9 mouse cellular contexts compared by ENCODE assay signal in the genomic region with DNA sequence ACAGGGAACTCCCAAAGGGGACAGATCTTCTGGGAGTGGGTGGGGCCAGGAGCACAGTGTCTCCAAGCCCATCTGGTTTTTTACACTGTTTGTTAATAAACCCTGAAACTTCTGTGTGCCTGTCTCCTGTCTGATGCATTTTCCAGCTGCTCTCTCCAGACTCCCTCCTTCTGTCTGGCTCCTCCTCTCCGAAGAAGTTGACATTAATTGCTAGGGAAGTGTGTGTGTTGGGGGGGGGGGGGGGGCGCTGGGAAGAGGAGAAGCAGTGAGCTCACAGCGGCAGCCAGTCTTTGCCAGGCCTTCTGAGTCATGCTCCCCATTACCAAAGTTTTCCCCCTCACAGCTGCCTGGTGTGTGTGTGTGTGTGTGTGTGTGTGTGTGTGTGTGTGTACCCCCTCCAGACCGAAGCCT. TPM values are rescaled to one million over a fixed set of nuclear protein-coding genes. Genes with fewer than 3 reads are reported as not detected.
DNase-seq lines count a peak whose midpoint lies in the region; ATAC-seq and TF ChIP-seq lines count a peak whose summit lies in the region.
"Had no signal": no experiment of that assay in that cellular context is flagged by ENCODE, and none has a peak within 500 bp of the region (broad histone marks: within the 10 kb centered on the region; RNA-seq: fewer than 3 reads in every experiment).

No protein-coding gene starts in this region.

- no peak for TF ChIP-seq POLR2A in brain, embryonic 14.5 days (IDR thresholded peaks at IDR 0.05; ENCODE audit: borderline replicate concordance, extremely low read depth, insufficient read depth, insufficient read length, poor library complexity, severe bottlenecking)

- TF ChIP-seq CTCF in brain, embryonic 14.5 days (IDR thresholded peaks at IDR 0.05; ENCODE audit: borderline replicate concordance, extremely low read depth, insufficient read depth, insufficient read length): no peak

- H3K4me3 ChIP-seq in intestine, embryonic 16.5 days (ENCODE audit: low read length): no peak overlapping the region
- no peak overlapping the region for H3K4me3 ChIP-seq in neural tube, embryonic 11.5 days (ENCODE audit: low read depth, low read length)

- no peaks in the 10 kb centered on the region; the same call in 1 of the 2 replicates for H3K27me3 ChIP-seq in intestine, embryonic 16.5 days (replicated peaks; ENCODE audit: control insufficient read depth, insufficient read depth, low read length)
- no peaks in the 10 kb centered on the region for H3K27me3 ChIP-seq in neural tube, embryonic 11.5 days (ENCODE audit: control insufficient read depth, insufficient read depth, low read length)

- H3K9ac ChIP-seq in intestine, embryonic 16.5 days (ENCODE audit: low read depth, low read length): no peak overlapping the region
- H3K9ac ChIP-seq in neural tube, embryonic 11.5 days (ENCODE audit: low read length): peak overlapping the region; percentile 15; the same call in 1 of the 2 replicates

- no peaks in the 10 kb centered on the region for H3K9me3 ChIP-seq in intestine, embryonic 16.5 days (ENCODE audit: control insufficient read depth, low read length)
- H3K9me3 ChIP-seq in neural tube, embryonic 11.5 days (ENCODE audit: control insufficient read depth, low read length): no peaks in the 10 kb centered on the region

- ATAC-seq in intestine, embryonic 16.5 days: peak; percentile 30
- no peak for ATAC-seq in neural tube, embryonic 11.5 days (ENCODE audit: insufficient read depth, low FRiP score, low TSS enrichment)

- 0 out of 2 replicates have a peak overlapping the region, but pooled peaks have one; percentile 56 for H3K4me2 ChIP-seq in intestine, embryonic 16.5 days (ENCODE audit: low read depth, low read length)
- no peak overlapping the region for H3K4me2 ChIP-seq in neural tube, embryonic 11.5 days (ENCODE audit: low read depth)

- 4% methylated on average over 4 of the region's 4 CpGs for WGBS in intestine, embryonic 16.5 days
- 17% methylated on average over 3 of the region's 4 CpGs for WGBS in neural tube, embryonic 11.5 days

- H3K27ac ChIP-seq in intestine, embryonic 16.5 days (ENCODE audit: low read length): peak overlapping the region; percentile 91
- H3K27ac ChIP-seq in neural tube, embryonic 11.5 days (ENCODE audit: low read depth, low read length): peak overlapping the region; percentile 95

- H3K36me3 ChIP-seq in intestine, embryonic 16.5 days (ENCODE audit: control insufficient read depth, insufficient read depth, low read length): peaks cover 11% of the 10 kb centered on the region
- H3K36me3 ChIP-seq in neural tube, embryonic 11.5 days (ENCODE audit: control insufficient read depth, insufficient read depth, low read length): peaks cover 8% of the 10 kb centered on the region; the same call in 1 of the 2 replicates

- peak; percentile 54 for DNase-seq in adrenal gland, postnatal 10 days
- DNase-seq in adrenal gland, adult 18-20 months (ENCODE audit: low spot score in 2 of 2): no peak
- peak; percentile 81 for DNase-seq in brain, embryonic 14.5 days (ENCODE audit: low read depth)
- DNase-seq in gastrocnemius, postnatal 25 days: peak; percentile 74
- DNase-seq in neural tube, embryonic 11.5 days (ENCODE audit: low spot score): peak; percentile 28
- DNase-seq in ovary, postnatal 10 days (ENCODE audit: low spot score): no peak
- DNase-seq in cerebellum, postnatal 14 days: no peak

- H3K4me1 ChIP-seq in intestine, embryonic 16.5 days (ENCODE audit: control insufficient read depth, insufficient read depth, low read length): peaks cover 42% of the 10 kb centered on the region
- H3K4me1 ChIP-seq in neural tube, embryonic 11.5 days (ENCODE audit: control insufficient read depth, insufficient read depth, low read length): peaks cover 43% of the 10 kb centered on the region

RNA-seq across cellular contexts. Expression of a gene that starts 0.7 kb away (rescaled TPM):
- 1 to 10 TPM; 5.9 to 6.9 TPM for total RNA-seq in adrenal gland, postnatal 10 days (2021)
- 1 to 10 TPM; 2.2 to 2.5 TPM for total RNA-seq in adrenal gland, adult 18-20 months (2021)
- 2.3 and 3.6 TPM in 2 replicates for polyA plus RNA-seq in brain, embryonic 14.5 days (2012; rRNA removed)
- total RNA-seq in gastrocnemius, postnatal 25 days (2021): 10 to 100 TPM; 10.1 to 11.6 TPM
- 3.6 and 3.7 TPM in 2 replicates for polyA plus RNA-seq in intestine, embryonic 16.5 days (2015; fragmentation: Nextera tagmentation; extraction: Ambion mirVana)
- polyA plus RNA-seq in neural tube, embryonic 11.5 days (2014; fragmentation: Nextera tagmentation; extraction: Ambion mirVana): 2.8 and 3.3 TPM in 2 replicates

RNA-seq across cellular contexts. Expression of a gene that starts 3.1 kb away (rescaled TPM):
- 1 to 10 TPM; 5.5 to 8.5 TPM for total RNA-seq in adrenal gland, postnatal 10 days (2021)
- 10 to 100 TPM in 1 of 2 experiments, 1 to 10 TPM in 1; 9.8 to 11.6 TPM for total RNA-seq in adrenal gland, adult 18-20 months (2021)
- 27.3 and 27.9 TPM in 2 replicates for polyA plus RNA-seq in brain, embryonic 14.5 days (2012; rRNA removed)
- 1 to 10 TPM; 3.7 to 5.2 TPM for total RNA-seq in gastrocnemius, postnatal 25 days (2021)
- polyA plus RNA-seq in intestine, embryonic 16.5 days (2015; fragmentation: Nextera tagmentation; extraction: Ambion mirVana): 3.1 and 3.6 TPM in 2 replicates
- 6.4 and 7.1 TPM in 2 replicates for polyA plus RNA-seq in neural tube, embryonic 11.5 days (2014; fragmentation: Nextera tagmentation; extraction: Ambion mirVana)

RNA-seq across cellular contexts. Expression of a gene that starts 9.9 kb away (rescaled TPM):
- 10 to 100 TPM; 14.7 to 16.4 TPM for total RNA-seq in adrenal gland, postnatal 10 days (2021)
- total RNA-seq in adrenal gland, adult 18-20 months (2021): 10 to 100 TPM; 13.9 to 17.2 TPM
- 16.7 and 21.7 TPM in 2 replicates for polyA plus RNA-seq in brain, embryonic 14.5 days (2012; rRNA removed)
- total RNA-seq in gastrocnemius, postnatal 25 days (2021): 1 to 10 TPM; 6.8 to 8.3 TPM
- polyA plus RNA-seq in intestine, embryonic 16.5 days (2015; fragmentation: Nextera tagmentation; extraction: Ambion mirVana): 2.7 TPM in 2 replicates
- polyA plus RNA-seq in neural tube, embryonic 11.5 days (2014; fragmentation: Nextera tagmentation; extraction: Ambion mirVana): 3.5 and 3.8 TPM in 2 replicates

RNA-seq across cellular contexts. Expression of a gene that starts 18.6 kb away (rescaled TPM):
- total RNA-seq in adrenal gland, postnatal 10 days (2021): not detected
- total RNA-seq in adrenal gland, adult 18-20 months (2021): not detected
- polyA plus RNA-seq in brain, embryonic 14.5 days (2012; rRNA removed): 0.77 and 1.3 TPM in 2 replicates
- total RNA-seq in gastrocnemius, postnatal 25 days (2021): under 1 TPM; 0.21 to 0.36 TPM
- not detected in 2 replicates for polyA plus RNA-seq in intestine, embryonic 16.5 days (2015; fragmentation: Nextera tagmentation; extraction: Ambion mirVana)
- 0.29 TPM in 1 of 2 replicates, not detected in the other for polyA plus RNA-seq in neural tube, embryonic 11.5 days (2014; fragmentation: Nextera tagmentation; extraction: Ambion mirVana)
- total RNA-seq: gastrocnemius, postnatal 4 days had no signal

RNA-seq across cellular contexts. Expression of a gene that starts 39.3 kb away (rescaled TPM):
- total RNA-seq in adrenal gland, postnatal 10 days (2021): 1 to 10 TPM; 1.6 to 3.1 TPM
- 1 to 10 TPM in 1 of 2 experiments, under 1 TPM in 1; 0.96 to 2.5 TPM for total RNA-seq in adrenal gland, adult 18-20 months (2021)
- 0.14 TPM in 2 replicates for polyA plus RNA-seq in brain, embryonic 14.5 days (2012; rRNA removed)
- 10 to 100 TPM; 29.0 to 60.0 TPM for total RNA-seq in gastrocnemius, postnatal 25 days (2021)
- 0.56 and 0.58 TPM in 2 replicates for polyA plus RNA-seq in intestine, embryonic 16.5 days (2015; fragmentation: Nextera tagmentation; extraction: Ambion mirVana)
- not detected in 2 replicates for polyA plus RNA-seq in neural tube, embryonic 11.5 days (2014; fragmentation: Nextera tagmentation; extraction: Ambion mirVana)

Comparison
In these comparisons a context has a peak if more than half of its experiments do, and no peak if none do; other contexts are left out.
1. DNase-seq: peak in adrenal gland, postnatal 10 days (single experiment), brain, embryonic 14.5 days (single experiment), gastrocnemius, postnatal 25 days (single experiment) and neural tube, embryonic 11.5 days (single experiment); none in adrenal gland, adult 18-20 months (0 of 2), ovary, postnatal 10 days (single experiment) and cerebellum, postnatal 14 days (0 of 2).